Mouse (Mus musculus) ES-E14 (cell line): ENCODE measurements around the gene Sertad2. TPM values are rescaled to one million over a fixed set of nuclear protein-coding genes. Genes with fewer than 3 reads are reported as not detected.

ENCODE experiments used
- DNase-seq: peaks from one replicate; pipeline ENCODE4 v3.0.0-alpha.2; 2013; ENCODE audit warnings: low read depth, low spot score
- H3K27ac ChIP-seq: 2 replicates; pipeline ENCODE4 v1.5.1; 2012; ENCODE audit warnings: low read depth, mild to moderate bottlenecking, low read length, moderate library complexity, mixed read lengths; ENCODE audit not compliant: poor library complexity, insufficient read depth, severe bottlenecking
- H3K36me3 ChIP-seq: 2 replicates; pipeline ENCODE4 v1.6.1; 2012; ENCODE audit warnings: mild to moderate bottlenecking, low read length, moderate library complexity, mixed read lengths; ENCODE audit not compliant: control insufficient read depth, poor library complexity, insufficient read depth, severe bottlenecking
- H3K4me1 ChIP-seq, 2 experiments: fragments of 150-350 bp in 1 of 2; sonication (generic) in 1 of 2; 2 replicates each; pipeline ENCODE4 v1.6.1; 2012; ENCODE audit warnings: low read length in 2 of 2, mild to moderate bottlenecking in 1 of 2, mixed read lengths in 1 of 2; ENCODE audit not compliant: control insufficient read depth in 2 of 2, insufficient read depth in 2 of 2, poor library complexity in 1 of 2
- H3K4me3 ChIP-seq, 2 experiments: fragments of 150-350 bp in 1 of 2; sonication (generic) in 1 of 2; 2 replicates each; pipeline ENCODE4 v1.5.1; 2012; ENCODE audit warnings: low read length in 2 of 2, low read depth in 1 of 2, mild to moderate bottlenecking in 1 of 2, mixed read lengths in 1 of 2; ENCODE audit not compliant: insufficient read depth in 1 of 2, poor library complexity in 1 of 2, severe bottlenecking in 1 of 2
- H3K9ac ChIP-seq: 2 replicates; pipeline ENCODE4 v1.6.1; 2012; ENCODE audit warnings: low read depth, mild to moderate bottlenecking, low read length, mixed read lengths; ENCODE audit not compliant: poor library complexity, insufficient read depth, severe bottlenecking
- H3K9me3 ChIP-seq: fragments of 150-350 bp; sonication (generic); 2 replicates; pipeline ENCODE4 v1.6.1; 2012; ENCODE audit warnings: low read depth, mild to moderate bottlenecking, low read length; ENCODE audit not compliant: control insufficient read depth, insufficient read depth
- CHD2 ChIP-seq: IDR thresholded peaks from 2 replicates; pipeline ENCODE4 v1.6.1; 2014; ENCODE audit warnings: mild to moderate bottlenecking, low read depth, low read length, inconsistent platforms
- HCFC1 ChIP-seq: IDR thresholded peaks from 2 replicates; pipeline ENCODE4 v1.6.1; 2012; ENCODE audit warnings: low read length, inconsistent platforms, borderline replicate concordance; ENCODE audit not compliant: insufficient read depth
- MAFK ChIP-seq: IDR thresholded peaks from 2 replicates; pipeline ENCODE4 v1.6.1; 2014; ENCODE audit warnings: mild to moderate bottlenecking, low read depth, low read length, inconsistent platforms; ENCODE audit not compliant: insufficient read depth
- ZC3H11A ChIP-seq: IDR thresholded peaks from 2 replicates; pipeline ENCODE4 v1.6.1; 2012; ENCODE audit warnings: low read depth, mild to moderate bottlenecking, inconsistent platforms, low read length, borderline replicate concordance
- ZNF384 ChIP-seq: IDR thresholded peaks from 2 replicates; pipeline ENCODE4 v1.6.1; 2012; ENCODE audit warnings: low read depth, low read length, inconsistent platforms
- in situ Hi-C, 2 experiments: fragments of 600-800 bp; cut with MboI; formaldehyde crosslinking; loops; one replicate each; pipeline ENCODE4 v1.15.1; 2025; ENCODE audit warnings: low sequenced_read_pairs in 2 of 2, inconsistent platforms in 1 of 2; ENCODE audit not compliant: unreplicated experiment in 2 of 2
- total RNA-seq: library from RNA; depleted of rRNA; stranded (reverse); fragments of 300-350 nt; gene quantifications from 2 replicates; pipeline ENCODE4 v1.2.3, GENCODE M21; 2012

Gene Sertad2
- total RNA-seq, 1 experiment: 16.0 TPM

- no peaks in the 10 kb centered on the region for H3K36me3 ChIP-seq
- no peak overlapping the region for H3K4me3 ChIP-seq
- no peak overlapping the region for H3K9ac ChIP-seq
- H3K4me1 ChIP-seq: peaks cover 0 to 3% of the 10 kb centered on the region in 2 experiments; a peak in 1 of 4 replicates
- no peak for DNase-seq
- no peaks in the 10 kb centered on the region for H3K9me3 ChIP-seq
- in situ Hi-C loops: no loop called here
- TF ChIP-seq MAFK (no peak), HCFC1 (no peak), CHD2 (no peak), ZNF384 (no peak), ZC3H11A (no peak)
- H3K27ac ChIP-seq: no peak overlapping the region
These were observed 22.0 kb downstream of the Sertad2 start for GRCm38 (mm10) chr11:20565057-20565456.

GRCm38 (mm10) chr11:20571702-20572413 is 28.8 kb downstream of the Sertad2 start:
- no peak overlapping the region for H3K9ac ChIP-seq
- H3K27ac ChIP-seq: no peak overlapping the region
- no peak overlapping the region for H3K4me3 ChIP-seq

GRCm38 (mm10) chr11:20576046-20576635 is 33.1 kb downstream of the Sertad2 start:
- H3K9me3 ChIP-seq: peaks cover 2% of the 10 kb centered on the region; the same call in 1 of the 2 replicates
- no peak overlapping the region for H3K9ac ChIP-seq
- H3K4me1 ChIP-seq: peaks cover 2 to 3% of the 10 kb centered on the region in 2 experiments; a peak in 2 of 4 replicates
- 0 out of 2 replicates have a peak, but pooled peaks cover 2% of the 10 kb centered on the region for H3K36me3 ChIP-seq
- DNase-seq: no peak
- in situ Hi-C loops: no loop called here
- H3K27ac ChIP-seq: no peak overlapping the region; the same call in 1 of the 2 replicates
- no peak overlapping the region for H3K4me3 ChIP-seq
- TF ChIP-seq MAFK (no peak), ZC3H11A (no peak), CHD2 (no peak), HCFC1 (no peak), ZNF384 (peak; percentile 76)

More at GRCm38 (mm10) chr11:20571702-20572413, 28.8 kb downstream of the Sertad2 start:
- no peak for TF ChIP-seq HCFC1
- no peak for TF ChIP-seq ZC3H11A
- TF ChIP-seq ZNF384: no peak
- no peak for TF ChIP-seq MAFK
- no peak for TF ChIP-seq CHD2
- in situ Hi-C loops: no loop called here
- H3K4me1 ChIP-seq: peaks cover 2 to 3% of the 10 kb centered on the region in 2 experiments; a peak in 2 of 4 replicates
- peaks cover 2% of the 10 kb centered on the region; the same call in 1 of the 2 replicates for H3K9me3 ChIP-seq
- 0 out of 2 replicates have a peak, but pooled peaks cover 2% of the 10 kb centered on the region for H3K36me3 ChIP-seq
- no peak for DNase-seq

- no peaks in the 10 kb centered on the region; the same call in 1 of the 2 replicates for H3K36me3 ChIP-seq
- H3K9ac ChIP-seq: no peak overlapping the region
- no peaks in the 10 kb centered on the region for H3K9me3 ChIP-seq
- H3K27ac ChIP-seq: no peak overlapping the region
- in situ Hi-C loops: no loop called here
- no peak for DNase-seq
- no peak overlapping the region for H3K4me3 ChIP-seq
- peaks cover 0 to 12% of the 10 kb centered on the region in 2 experiments; a peak in 3 of 4 replicates for H3K4me1 ChIP-seq
- TF ChIP-seq HCFC1: no peak
- no peak for TF ChIP-seq CHD2
- TF ChIP-seq ZC3H11A: no peak
- no peak for TF ChIP-seq ZNF384
- TF ChIP-seq MAFK: no peak
These were observed 39.7 kb downstream of the Sertad2 start for GRCm38 (mm10) chr11:20582758-20583157.
